Mouse (Mus musculus): ENCODE measurements around the gene Ccdc122. TPM values are rescaled to one million over a fixed set of nuclear protein-coding genes. Genes with fewer than 3 reads are reported as not detected.

Gene Ccdc122
- polyA plus RNA-seq, 1 experiment, result 0.52 TPM

DNA sequence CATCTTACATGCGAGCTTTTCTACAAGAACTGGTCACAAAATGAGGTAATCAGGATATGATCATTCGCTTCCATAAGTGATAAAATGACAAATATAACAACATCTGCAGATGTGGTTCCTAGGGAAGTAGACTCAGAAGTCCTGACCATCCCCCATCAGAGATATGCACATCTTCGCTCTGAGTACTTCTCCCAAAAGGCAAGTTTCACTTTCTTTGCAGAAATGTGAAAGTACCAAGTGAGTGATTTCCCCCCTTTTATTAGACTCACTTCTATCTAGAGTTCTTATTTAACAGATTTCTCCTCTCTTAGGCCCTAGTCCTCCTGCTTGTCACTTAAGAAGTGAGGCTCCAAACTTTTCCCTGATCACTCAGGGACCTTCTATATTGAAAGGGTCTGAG is 3.2 kb upstream of the Ccdc122 start:
- DNase-seq (ENCODE audit: low read depth), result no peak
- TF ChIP-seq POLR2A (IDR thresholded peaks at IDR 0.05; ENCODE audit: borderline replicate concordance, extremely low read depth, insufficient read depth, insufficient read length, poor library complexity, severe bottlenecking) (no peak), CTCF (IDR thresholded peaks at IDR 0.05; ENCODE audit: borderline replicate concordance, extremely low read depth, insufficient read depth, insufficient read length) (no peak)

DNA sequence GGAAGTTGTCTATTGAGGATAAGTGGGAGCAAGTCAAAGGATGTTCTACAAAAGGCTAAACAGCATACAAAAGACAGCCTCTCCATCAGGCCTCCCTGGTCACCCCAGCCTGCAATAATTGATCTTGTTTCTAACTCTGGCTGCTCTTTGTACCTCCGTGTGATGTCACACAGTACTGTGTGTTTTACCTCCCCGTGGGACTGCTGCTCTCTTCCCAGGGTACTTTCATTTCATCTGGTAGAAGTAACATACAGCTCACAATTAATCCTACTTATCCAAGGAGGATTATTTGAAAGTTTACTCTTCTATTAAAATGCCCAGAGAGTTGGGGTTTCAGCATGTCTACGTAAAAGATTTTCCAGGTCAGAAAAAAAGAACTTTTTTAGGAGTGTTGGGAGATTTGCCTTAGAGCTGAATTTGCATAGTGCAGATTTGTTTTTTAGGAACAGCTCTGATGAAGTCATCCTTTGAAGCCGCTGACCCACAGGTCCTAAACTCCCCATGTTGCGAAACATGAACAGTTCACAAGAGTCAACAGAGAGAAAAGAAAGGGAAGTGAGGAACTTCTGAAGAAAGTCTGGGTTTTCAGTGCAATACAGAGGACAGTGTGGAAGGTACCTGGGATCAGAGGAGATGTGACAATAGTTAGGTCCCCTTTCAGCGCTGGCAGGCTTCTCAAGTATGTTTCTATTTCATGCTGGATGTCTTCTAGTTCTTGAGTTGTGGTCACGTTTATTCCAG is 2.2 kb upstream of the Ccdc122 start:
- DNase-seq (ENCODE audit: low read depth), result no peak
- TF ChIP-seq CTCF (IDR thresholded peaks at IDR 0.05; ENCODE audit: borderline replicate concordance, extremely low read depth, insufficient read depth, insufficient read length) (no peak), POLR2A (IDR thresholded peaks at IDR 0.05; ENCODE audit: borderline replicate concordance, extremely low read depth, insufficient read depth, insufficient read length, poor library complexity, severe bottlenecking) (no peak)

GRCm38 (mm10) chr14:77034970-77035369 is 1.6 kb upstream of the Ccdc122 start:
- DNase-seq (ENCODE audit: low read depth), result no peak
- no peak for TF ChIP-seq CTCF (IDR thresholded peaks at IDR 0.05; ENCODE audit: borderline replicate concordance, extremely low read depth, insufficient read depth, insufficient read length)
- no peak for TF ChIP-seq POLR2A (IDR thresholded peaks at IDR 0.05; ENCODE audit: borderline replicate concordance, extremely low read depth, insufficient read depth, insufficient read length, poor library complexity, severe bottlenecking)

GRCm38 (mm10) chr14:77037330-77037729 is 758 bp downstream of the Ccdc122 start:
- no peak for DNase-seq (ENCODE audit: low read depth)
- TF ChIP-seq CTCF (IDR thresholded peaks at IDR 0.05; ENCODE audit: borderline replicate concordance, extremely low read depth, insufficient read depth, insufficient read length), result no peak
- TF ChIP-seq POLR2A (IDR thresholded peaks at IDR 0.05; ENCODE audit: borderline replicate concordance, extremely low read depth, insufficient read depth, insufficient read length, poor library complexity, severe bottlenecking), result no peak

GRCm38 (mm10) chr14:77037832-77038425 is 1.4 kb downstream of the Ccdc122 start:
- TF ChIP-seq POLR2A (IDR thresholded peaks at IDR 0.05; ENCODE audit: borderline replicate concordance, extremely low read depth, insufficient read depth, insufficient read length, poor library complexity, severe bottlenecking) (no peak), CTCF (IDR thresholded peaks at IDR 0.05; ENCODE audit: borderline replicate concordance, extremely low read depth, insufficient read depth, insufficient read length) (no peak)
- DNase-seq (ENCODE audit: low read depth), result no peak

- DNase-seq (ENCODE audit: low read depth), result no peak
- no peak for TF ChIP-seq CTCF (IDR thresholded peaks at IDR 0.05; ENCODE audit: borderline replicate concordance, extremely low read depth, insufficient read depth, insufficient read length)
- no peak for TF ChIP-seq POLR2A (IDR thresholded peaks at IDR 0.05; ENCODE audit: borderline replicate concordance, extremely low read depth, insufficient read depth, insufficient read length, poor library complexity, severe bottlenecking)
Measured at GRCm38 (mm10) chr14:77053288-77053687, 16.7 kb downstream of the Ccdc122 start.

GRCm38 (mm10) chr14:77069361-77069760 is 32.8 kb downstream of the Ccdc122 start:
- DNase-seq (ENCODE audit: low read depth), result no peak
- no peak for TF ChIP-seq POLR2A (IDR thresholded peaks at IDR 0.05; ENCODE audit: borderline replicate concordance, extremely low read depth, insufficient read depth, insufficient read length, poor library complexity, severe bottlenecking)
- TF ChIP-seq CTCF (IDR thresholded peaks at IDR 0.05; ENCODE audit: borderline replicate concordance, extremely low read depth, insufficient read depth, insufficient read length), result no peak

DNA sequence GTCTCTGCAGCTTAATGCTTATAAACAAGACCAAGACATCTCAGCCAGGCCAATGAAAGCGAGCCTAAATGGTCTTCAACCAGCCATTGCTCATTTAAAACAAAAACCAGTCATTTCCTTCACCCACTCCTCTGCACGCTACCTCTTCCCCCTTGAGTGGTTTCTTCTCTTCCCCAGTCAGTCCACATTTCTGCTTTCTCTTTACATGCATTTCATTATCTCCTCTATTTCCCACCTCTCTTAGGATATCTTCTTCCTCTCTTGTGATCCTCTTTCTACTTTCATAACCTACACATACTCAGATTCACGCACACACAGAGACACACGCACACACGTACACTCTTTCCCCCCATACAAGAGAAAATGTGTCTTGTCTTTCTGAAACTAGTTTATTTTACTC is 44.7 kb downstream of the Ccdc122 start:
- no peak for TF ChIP-seq POLR2A (IDR thresholded peaks at IDR 0.05; ENCODE audit: borderline replicate concordance, extremely low read depth, insufficient read depth, insufficient read length, poor library complexity, severe bottlenecking)
- TF ChIP-seq CTCF (IDR thresholded peaks at IDR 0.05; ENCODE audit: borderline replicate concordance, extremely low read depth, insufficient read depth, insufficient read length), result no peak
- DNase-seq (ENCODE audit: low read depth), result no peak

- TF ChIP-seq CTCF (IDR thresholded peaks at IDR 0.05; ENCODE audit: borderline replicate concordance, extremely low read depth, insufficient read depth, insufficient read length), result no peak
- TF ChIP-seq POLR2A (IDR thresholded peaks at IDR 0.05; ENCODE audit: borderline replicate concordance, extremely low read depth, insufficient read depth, insufficient read length, poor library complexity, severe bottlenecking), result no peak
- no peak for DNase-seq (ENCODE audit: low read depth)
Measured at GRCm38 (mm10) chr14:77100285-77100684, 63.7 kb downstream of the Ccdc122 start.

- peak; percentile 11 for DNase-seq (ENCODE audit: low read depth)
Measured at GRCm38 (mm10) chr14:77110622-77111021, 74.0 kb downstream of the Ccdc122 start.

DNA sequence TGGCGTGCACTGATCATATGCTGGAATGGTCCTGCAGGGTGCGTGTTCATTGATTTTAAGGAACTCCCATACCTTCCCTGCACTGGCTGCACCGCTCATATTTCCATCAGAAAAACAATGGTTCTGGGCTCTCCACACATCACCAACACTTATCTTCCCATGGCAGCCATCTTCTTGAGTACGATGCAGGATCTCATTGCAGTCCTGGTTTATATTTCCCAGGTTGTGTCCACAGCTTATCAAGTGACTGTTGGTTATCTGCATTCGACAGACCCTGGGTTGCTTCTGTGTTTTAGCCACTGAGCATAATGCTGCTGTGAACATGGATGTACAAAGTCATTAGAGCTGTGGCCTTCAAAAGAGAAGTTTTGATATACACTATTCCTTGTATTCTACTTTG is 94.0 kb downstream of the Ccdc122 start:
- DNase-seq (ENCODE audit: low read depth), result no peak
- no peak for TF ChIP-seq CTCF (IDR thresholded peaks at IDR 0.05; ENCODE audit: borderline replicate concordance, extremely low read depth, insufficient read depth, insufficient read length)
- TF ChIP-seq POLR2A (IDR thresholded peaks at IDR 0.05; ENCODE audit: borderline replicate concordance, extremely low read depth, insufficient read depth, insufficient read length, poor library complexity, severe bottlenecking), result no peak

DNA sequence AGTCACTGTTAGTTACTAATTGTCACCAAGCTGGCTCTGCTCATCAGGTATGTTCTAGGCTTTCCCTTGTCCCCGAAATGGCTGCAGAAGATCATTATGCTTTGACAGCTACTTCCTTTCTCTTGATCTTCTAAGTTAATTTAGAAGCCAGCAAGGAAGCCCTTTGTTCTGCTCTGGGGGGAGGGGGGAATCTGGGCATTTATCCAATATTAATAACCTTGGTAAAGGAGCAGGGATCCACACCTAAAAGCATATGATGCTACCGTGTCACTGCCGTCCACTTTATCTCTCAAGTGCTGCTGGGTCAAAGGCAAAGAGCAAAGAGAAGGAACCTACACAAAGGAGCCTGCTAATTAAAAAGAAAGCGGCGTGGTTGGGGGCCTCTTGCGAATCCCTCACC is 100.4 kb downstream of the Ccdc122 start:
- peak; percentile 60 for DNase-seq (ENCODE audit: low read depth)
- TF ChIP-seq POLR2A (IDR thresholded peaks at IDR 0.05; ENCODE audit: borderline replicate concordance, extremely low read depth, insufficient read depth, insufficient read length, poor library complexity, severe bottlenecking), result no peak
- TF ChIP-seq CTCF (IDR thresholded peaks at IDR 0.05; ENCODE audit: borderline replicate concordance, extremely low read depth, insufficient read depth, insufficient read length), result no peak

Measured in brain, embryonic 14.5 days (tissue).